Mouse (Mus musculus): ENCODE data around the gene Tmem178b.

DNA sequence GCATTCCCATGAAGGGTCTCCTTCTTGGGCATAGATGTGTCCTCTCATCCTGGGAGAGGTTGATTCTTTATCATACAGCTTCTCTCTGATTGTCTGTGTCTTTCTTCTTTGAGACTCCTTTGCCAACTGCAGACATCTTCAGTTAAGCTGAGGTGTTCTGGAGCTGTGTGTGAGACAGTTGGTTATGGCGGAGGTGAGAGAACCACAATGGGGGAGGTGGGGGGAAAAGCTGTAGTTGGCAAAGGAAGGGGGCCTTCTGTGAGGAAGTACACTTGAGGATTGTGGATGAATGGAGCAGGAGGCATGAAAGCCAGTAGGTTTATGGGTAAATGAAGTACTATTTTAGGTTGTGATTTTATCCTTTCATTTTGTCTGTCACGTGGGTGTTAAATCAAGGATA, 178.6 kb downstream of the Tmem178b start:
- TF ChIP-seq EP300 (IDR thresholded peaks at IDR 0.05; ENCODE audit: low read depth) = no peak
- TF ChIP-seq CTCF (IDR thresholded peaks at IDR 0.05; ENCODE audit: low read depth) = no peak

Data from heart, postnatal 0 days (tissue).